Comparison of ENCODE assay signal across 10 mouse cellular contexts in the genomic region with DNA sequence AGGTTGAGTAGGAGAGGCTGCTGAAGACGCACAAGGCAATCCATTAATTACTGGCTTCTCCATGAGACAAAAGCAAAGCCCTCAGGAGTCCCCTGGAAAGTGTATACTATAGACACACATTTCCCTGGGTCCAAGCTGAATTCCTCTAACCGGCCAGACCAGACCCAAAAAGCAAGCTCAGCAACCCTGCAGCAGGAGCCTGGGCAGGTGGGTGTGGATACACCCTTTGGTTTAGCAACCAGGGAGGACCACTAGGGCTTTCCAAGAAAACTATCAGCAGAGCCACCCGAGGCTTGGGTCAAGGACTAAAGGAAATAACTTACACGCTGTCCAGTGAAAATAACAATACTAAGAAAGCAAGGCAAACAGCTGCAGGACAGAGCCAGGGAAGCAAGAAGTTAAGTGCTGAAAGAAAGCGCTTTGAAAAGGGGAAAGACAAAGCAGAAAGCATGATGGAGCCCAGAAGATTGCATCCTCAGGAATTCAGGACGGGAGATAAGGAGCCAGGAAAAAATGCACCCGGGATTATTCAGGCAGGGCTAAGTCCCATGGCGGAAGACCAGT. TPM values are rescaled to one million over a fixed set of nuclear protein-coding genes. Genes with fewer than 3 reads are reported as not detected.
DNase-seq lines count a peak whose midpoint lies in the region; ATAC-seq and TF ChIP-seq lines count a peak whose summit lies in the region.
"Had no signal": no experiment of that assay in that cellular context is flagged by ENCODE, and none has a peak within 500 bp of the region (broad histone marks: within the 10 kb centered on the region; RNA-seq: fewer than 3 reads in every experiment).

No protein-coding gene starts in this region.

- H3K4me1 ChIP-seq in kidney, embryonic 16.5 days (ENCODE audit: insufficient read depth, low read length) = peaks cover 20% of the 10 kb centered on the region
- H3K4me1 ChIP-seq in embryonic facial prominence, embryonic 15.5 days = peaks cover 17% of the 10 kb centered on the region
- H3K4me1 ChIP-seq in hindbrain, embryonic 16.5 days (ENCODE audit: control insufficient read depth, insufficient read depth, low read depth, low read length) = no peaks in the 10 kb centered on the region; the same call in 1 of the 2 replicates
- no peaks in the 10 kb centered on the region for H3K4me1 ChIP-seq in midbrain, postnatal 0 days (ENCODE audit: insufficient read depth, low read length)

- no peaks in the 10 kb centered on the region for H3K36me3 ChIP-seq in kidney, embryonic 16.5 days (ENCODE audit: insufficient read depth, low read length)
- no peaks in the 10 kb centered on the region for H3K36me3 ChIP-seq in embryonic facial prominence, embryonic 15.5 days
- H3K36me3 ChIP-seq in hindbrain, embryonic 16.5 days (ENCODE audit: control insufficient read depth, insufficient read depth, low read length) = peaks cover 11% of the 10 kb centered on the region
- no peaks in the 10 kb centered on the region for H3K36me3 ChIP-seq in midbrain, postnatal 0 days (ENCODE audit: insufficient read depth, low read length)

- TF ChIP-seq CTCF in midbrain, postnatal 0 days (IDR thresholded peaks at IDR 0.05) = no peak

- no peak for ATAC-seq in kidney, embryonic 16.5 days (ENCODE audit: low FRiP score, low TSS enrichment)
- ATAC-seq in embryonic facial prominence, embryonic 15.5 days (ENCODE audit: insufficient number of reproducible peaks, low FRiP score, low TSS enrichment, low read depth) = no peak
- no peak for ATAC-seq in hindbrain, embryonic 16.5 days
- no peak for ATAC-seq in midbrain, postnatal 0 days (ENCODE audit: low FRiP score)

- peaks cover 19% of the 10 kb centered on the region for H3K27me3 ChIP-seq in kidney, embryonic 16.5 days (ENCODE audit: insufficient read depth, low read length)
- peaks cover 21% of the 10 kb centered on the region for H3K27me3 ChIP-seq in embryonic facial prominence, embryonic 15.5 days
- H3K27me3 ChIP-seq in hindbrain, embryonic 16.5 days (replicated peaks; ENCODE audit: control insufficient read depth, insufficient read depth, low read length) = no peaks in the 10 kb centered on the region
- H3K27me3 ChIP-seq in midbrain, postnatal 0 days (ENCODE audit: insufficient read depth, low read length) = no peaks in the 10 kb centered on the region

- whole genome bisulfite sequencing in kidney, embryonic 16.5 days = 13% methylated on average over 8 of the region's 8 CpGs
- WGBS in embryonic facial prominence, embryonic 15.5 days = 14% methylated on average over 8 of the region's 8 CpGs
- WGBS in hindbrain, embryonic 16.5 days = 8% methylated on average over 8 of the region's 8 CpGs
- 12% methylated on average over 8 of the region's 8 CpGs for WGBS in midbrain, postnatal 0 days

- intact Hi-C loops in left cerebral cortex, postnatal 10 days (cut with DNase I) = no loop called here

- DNase-seq in kidney, adult 8-10 months = no peak
- DNase-seq in midbrain, postnatal 0 days (ENCODE audit: low spot score) = no peak
- DNase-seq in adrenal gland, postnatal 10 days = no peak
- DNase-seq in urinary bladder, postnatal 25 days (ENCODE audit: low spot score) = no peak
- no peak for DNase-seq in left cerebral cortex, postnatal 10 days (ENCODE audit: extremely low spot score in 1 of 2, low spot score in 2 of 2)
- DNase-seq: cerebellum, adult 9-11 months; kidney, postnatal 14 days had no signal

- H3K27ac ChIP-seq in kidney, embryonic 16.5 days (ENCODE audit: low read length) = no peak overlapping the region
- no peak overlapping the region for H3K27ac ChIP-seq in embryonic facial prominence, embryonic 15.5 days (replicated peaks)
- H3K27ac ChIP-seq in hindbrain, embryonic 16.5 days (ENCODE audit: low read depth, low read length) = peak overlapping the region; percentile 81
- H3K27ac ChIP-seq in midbrain, postnatal 0 days (ENCODE audit: low read depth, low read length) = peak overlapping the region; percentile 88

- H3K9me3 ChIP-seq in kidney, embryonic 16.5 days (ENCODE audit: low read length) = peaks cover 3% of the 10 kb centered on the region; the same call in 1 of the 2 replicates
- no peaks in the 10 kb centered on the region for H3K9me3 ChIP-seq in embryonic facial prominence, embryonic 15.5 days (replicated peaks)
- no peaks in the 10 kb centered on the region for H3K9me3 ChIP-seq in hindbrain, embryonic 16.5 days (ENCODE audit: control insufficient read depth, low read length)
- no peaks in the 10 kb centered on the region for H3K9me3 ChIP-seq in midbrain, postnatal 0 days (ENCODE audit: low read length)

- H3K9ac ChIP-seq in kidney, embryonic 16.5 days (replicated peaks; ENCODE audit: low read length) = peak overlapping the region; percentile 52; the same call in 1 of the 2 replicates
- H3K9ac ChIP-seq in embryonic facial prominence, embryonic 15.5 days = no peak overlapping the region
- H3K9ac ChIP-seq in hindbrain, embryonic 16.5 days (ENCODE audit: low read depth, low read length) = peak overlapping the region; percentile 84
- peak overlapping the region; percentile 87 for H3K9ac ChIP-seq in midbrain, postnatal 0 days (replicated peaks; ENCODE audit: low read length, poor library complexity, severe bottlenecking)

- peak overlapping the region; percentile 57 for H3K4me3 ChIP-seq in kidney, embryonic 16.5 days (ENCODE audit: low read length)
- peak overlapping the region; percentile 62 for H3K4me3 ChIP-seq in embryonic facial prominence, embryonic 15.5 days (replicated peaks)
- peak overlapping the region; percentile 64 for H3K4me3 ChIP-seq in hindbrain, embryonic 16.5 days (ENCODE audit: low read length)
- peak overlapping the region; percentile 71 for H3K4me3 ChIP-seq in midbrain, postnatal 0 days (ENCODE audit: low read depth, low read length)

- peak overlapping the region; percentile 85 for H3K4me2 ChIP-seq in kidney, embryonic 16.5 days (replicated peaks; ENCODE audit: low read depth, low read length)
- peak overlapping the region; percentile 98 for H3K4me2 ChIP-seq in embryonic facial prominence, embryonic 15.5 days (replicated peaks)
- peak overlapping the region; percentile 76 for H3K4me2 ChIP-seq in hindbrain, embryonic 16.5 days (ENCODE audit: low read length)
- H3K4me2 ChIP-seq in midbrain, postnatal 0 days (ENCODE audit: low read depth, low read length, poor library complexity, severe bottlenecking) = peak overlapping the region; percentile 83

RNA-seq across cellular contexts. Expression of a gene that starts 27.5 kb away (rescaled TPM):
- 4.5 and 4.7 TPM in 2 replicates for polyA plus RNA-seq in kidney, embryonic 16.5 days (2015; fragmentation: Nextera tagmentation; extraction: Ambion mirVana)
- polyA plus RNA-seq in embryonic facial prominence, embryonic 15.5 days (2015; fragmentation: Nextera tagmentation; extraction: Ambion mirVana) = 5.0 and 5.9 TPM in 2 replicates
- 13.1 and 16.3 TPM in 2 replicates for polyA plus RNA-seq in hindbrain, embryonic 16.5 days (2015; fragmentation: Nextera tagmentation; extraction: Ambion mirVana)
- total RNA-seq in midbrain, postnatal 0 days (2014; rRNA removed) = 15.9 and 18.5 TPM in 2 replicates
- polyA plus RNA-seq in midbrain, postnatal 0 days (2015; fragmentation: Nextera tagmentation; extraction: Ambion mirVana) = 9.7 and 10.4 TPM in 2 replicates
- 10 to 100 TPM in 1 of 2 experiments, 1 to 10 TPM in 1; 7.5 to 12.1 TPM for total RNA-seq in adrenal gland, postnatal 10 days (2021)
- 10 to 100 TPM; 28.1 to 37.1 TPM for total RNA-seq in left cerebral cortex, postnatal 10 days (2021)

Comparison
In these comparisons a context has a peak if more than half of its experiments do, and no peak if none do; other contexts are left out.
1. H3K27ac ChIP-seq: peak in hindbrain, embryonic 16.5 days (single experiment) and midbrain, postnatal 0 days (single experiment); none in kidney, embryonic 16.5 days (single experiment) and embryonic facial prominence, embryonic 15.5 days (single experiment).
2. Peak in every context shown above with its lines, with median percentiles within 50 percentile points of each other: H3K4me2 ChIP-seq and H3K4me3 ChIP-seq.